11 mouse cellular contexts compared by ENCODE assay signal in genomic region chr9:41327561-41327960, GRCm38 (mm10).
DNase-seq lines count a peak whose midpoint lies in the region; ATAC-seq lines count a peak whose summit lies in the region.
"Had no signal": no experiment of that assay in that cellular context is flagged by ENCODE, and none has a peak within 500 bp of the region (broad histone marks: within the 10 kb centered on the region; RNA-seq: fewer than 3 reads in every experiment).

No protein-coding gene starts in this region.

- no peaks in the 10 kb centered on the region for H3K36me3 ChIP-seq in heart, embryonic 15.5 days
- H3K36me3 ChIP-seq in hindbrain, embryonic 10.5 days: peaks cover 18% of the 10 kb centered on the region
- no peaks in the 10 kb centered on the region for H3K36me3 ChIP-seq in midbrain, embryonic 16.5 days (ENCODE audit: control insufficient read depth, insufficient read depth, low read length)

- H3K27ac ChIP-seq in heart, embryonic 15.5 days: peak overlapping the region; percentile 37; the same call in 1 of the 2 replicates
- peak overlapping the region; percentile 64 for H3K27ac ChIP-seq in brown adipose tissue, adult 24 weeks (replicated peaks; ENCODE audit: low read depth, low read length)
- H3K27ac ChIP-seq in hindbrain, embryonic 10.5 days: peak overlapping the region; percentile 89
- H3K27ac ChIP-seq in midbrain, embryonic 16.5 days (ENCODE audit: low read length): peak overlapping the region; percentile 19; the same call in 1 of the 2 replicates

- H3K9ac ChIP-seq in heart, embryonic 15.5 days: no peak overlapping the region
- no peak overlapping the region for H3K9ac ChIP-seq in midbrain, embryonic 16.5 days (ENCODE audit: low read depth, low read length)

- H3K9me3 ChIP-seq in heart, embryonic 15.5 days (replicated peaks): no peaks in the 10 kb centered on the region
- H3K9me3 ChIP-seq in hindbrain, embryonic 10.5 days: peaks cover 18% of the 10 kb centered on the region; the same call in 1 of the 2 replicates
- H3K9me3 ChIP-seq in midbrain, embryonic 16.5 days (replicated peaks; ENCODE audit: control insufficient read depth, low read length, poor library complexity, severe bottlenecking): no peaks in the 10 kb centered on the region

- peaks cover 21% of the 10 kb centered on the region for H3K4me1 ChIP-seq in heart, embryonic 15.5 days (replicated peaks)
- peaks cover 7% of the 10 kb centered on the region; the same call in 1 of the 2 replicates for H3K4me1 ChIP-seq in brown adipose tissue, adult 24 weeks (ENCODE audit: control insufficient read depth, insufficient read depth, insufficient read length, low read length)
- peaks cover 56% of the 10 kb centered on the region for H3K4me1 ChIP-seq in hindbrain, embryonic 10.5 days (replicated peaks)
- H3K4me1 ChIP-seq in midbrain, embryonic 16.5 days (ENCODE audit: control insufficient read depth, insufficient read depth, low read length): peaks cover 15% of the 10 kb centered on the region

- DNase-seq in heart, adult 8-10 months (ENCODE audit: low spot score): no peak
- no peak for DNase-seq in hindbrain, embryonic 10.5 days (ENCODE audit: low spot score)
- no peak for DNase-seq in left cerebral cortex, adult 11 months (ENCODE audit: low spot score)
- DNase-seq in layer of hippocampus, postnatal 10 days (ENCODE audit: low spot score in 2 of 2): no peak
- DNase-seq: cerebellum, adult 9-10 months; kidney, adult 2 months; thymus, adult 2 months had no signal

- peak overlapping the region; percentile 35; the same call in 1 of the 2 replicates for H3K4me2 ChIP-seq in heart, embryonic 15.5 days
- H3K4me2 ChIP-seq in midbrain, embryonic 16.5 days (ENCODE audit: low read length): 0 out of 2 replicates have a peak overlapping the region, but pooled peaks have one; percentile 17

- WGBS in heart, embryonic 15.5 days: 61% methylated on average over 1 of the region's 1 CpGs
- 48% methylated on average over 1 of the region's 1 CpGs for WGBS in hindbrain, embryonic 10.5 days
- WGBS in midbrain, embryonic 16.5 days: 27% methylated on average over 1 of the region's 1 CpGs

- no peak overlapping the region for H3K4me3 ChIP-seq in heart, embryonic 15.5 days
- H3K4me3 ChIP-seq in brown adipose tissue, adult 24 weeks (ENCODE audit: insufficient read depth, low read depth, low read length): 0 out of 2 replicates have a peak overlapping the region, but pooled peaks have one; percentile 23
- H3K4me3 ChIP-seq in hindbrain, embryonic 10.5 days: peak overlapping the region; percentile 51
- H3K4me3 ChIP-seq in midbrain, embryonic 16.5 days (ENCODE audit: low read depth, low read length): peak overlapping the region; percentile 1; the same call in 1 of the 2 replicates

- H3K27me3 ChIP-seq in heart, embryonic 15.5 days: no peaks in the 10 kb centered on the region
- no peaks in the 10 kb centered on the region for H3K27me3 ChIP-seq in hindbrain, embryonic 10.5 days (ENCODE audit: insufficient read depth, poor library complexity, severe bottlenecking)
- no peaks in the 10 kb centered on the region for H3K27me3 ChIP-seq in midbrain, embryonic 16.5 days (ENCODE audit: control insufficient read depth, insufficient read depth, low read depth, low read length)

- ATAC-seq in heart, embryonic 15.5 days (replicated peaks; ENCODE audit: insufficient number of reproducible peaks, insufficient read depth, low FRiP score, low read depth): no peak
- ATAC-seq in midbrain, embryonic 16.5 days: no peak
- no peak for ATAC-seq in cerebellum, adult (ENCODE audit: insufficient number of reproducible peaks, low FRiP score, low TSS enrichment)

Comparison
In these comparisons a context has a peak if more than half of its experiments do, and no peak if none do; other contexts are left out.
1. H3K27ac ChIP-seq: peak in every context shown above with its lines; median percentile 89 in hindbrain, embryonic 10.5 days; 64 in brown adipose tissue, adult 24 weeks; 37 in heart, embryonic 15.5 days; 19 in midbrain, embryonic 16.5 days.